Mouse (Mus musculus): Measurements from ENCODE around the gene Slc25a45. TPM values are rescaled to one million over a fixed set of nuclear protein-coding genes. Genes with fewer than 3 reads are reported as not detected.

Slc25a45 gene
- polyA plus RNA-seq, 1 experiment from 2014 or later = 2.3 TPM

DNA sequence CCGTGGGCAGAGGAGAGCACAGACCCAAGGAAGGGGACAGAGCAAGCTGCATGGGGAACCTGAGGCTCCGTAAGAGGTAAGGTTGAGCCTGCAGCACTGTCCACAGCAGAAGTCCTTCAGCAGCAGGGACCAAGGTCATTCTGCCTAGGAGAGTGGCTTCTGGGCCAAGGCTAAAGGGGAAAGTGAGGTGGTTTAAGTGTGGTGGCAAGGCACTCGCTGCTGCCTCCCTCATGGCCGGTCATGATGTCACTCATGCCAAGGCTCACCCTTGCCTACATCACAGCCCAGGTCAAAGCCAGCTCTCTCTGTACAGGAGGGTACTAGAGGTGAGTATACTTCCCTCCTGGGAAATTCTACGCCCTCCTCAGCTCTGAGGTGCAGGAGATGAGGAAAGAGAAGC is 13.8 kb upstream of the Slc25a45 start:
- 0 out of 2 replicates have a peak, but pooled peaks cover 3% of the 10 kb centered on the region for H3K9me3 ChIP-seq (replicated peaks; ENCODE audit: control insufficient read depth, low read length)
- WGBS (ENCODE audit: insufficient replicate concordance) = 91% methylated on average over 5 of the region's 5 CpGs
- no peak overlapping the region for H3K4me2 ChIP-seq
- peaks cover 44% of the 10 kb centered on the region for H3K36me3 ChIP-seq (ENCODE audit: control insufficient read depth, insufficient read depth, low read length)
- no peaks in the 10 kb centered on the region for H3K27me3 ChIP-seq (ENCODE audit: control insufficient read depth, insufficient read depth, low read length)
- no peak overlapping the region for H3K4me3 ChIP-seq (ENCODE audit: low read depth, low read length)
- H3K4me1 ChIP-seq (ENCODE audit: control insufficient read depth, insufficient read depth, low read length) = peaks cover 5% of the 10 kb centered on the region; the same call in 1 of the 2 replicates
- no peak overlapping the region for H3K27ac ChIP-seq (ENCODE audit: low read depth, low read length)
- no peak for ATAC-seq (replicated peaks; ENCODE audit: insufficient number of reproducible peaks, low FRiP score, low TSS enrichment)
- no peak overlapping the region for H3K9ac ChIP-seq (ENCODE audit: low read depth, low read length)

DNA sequence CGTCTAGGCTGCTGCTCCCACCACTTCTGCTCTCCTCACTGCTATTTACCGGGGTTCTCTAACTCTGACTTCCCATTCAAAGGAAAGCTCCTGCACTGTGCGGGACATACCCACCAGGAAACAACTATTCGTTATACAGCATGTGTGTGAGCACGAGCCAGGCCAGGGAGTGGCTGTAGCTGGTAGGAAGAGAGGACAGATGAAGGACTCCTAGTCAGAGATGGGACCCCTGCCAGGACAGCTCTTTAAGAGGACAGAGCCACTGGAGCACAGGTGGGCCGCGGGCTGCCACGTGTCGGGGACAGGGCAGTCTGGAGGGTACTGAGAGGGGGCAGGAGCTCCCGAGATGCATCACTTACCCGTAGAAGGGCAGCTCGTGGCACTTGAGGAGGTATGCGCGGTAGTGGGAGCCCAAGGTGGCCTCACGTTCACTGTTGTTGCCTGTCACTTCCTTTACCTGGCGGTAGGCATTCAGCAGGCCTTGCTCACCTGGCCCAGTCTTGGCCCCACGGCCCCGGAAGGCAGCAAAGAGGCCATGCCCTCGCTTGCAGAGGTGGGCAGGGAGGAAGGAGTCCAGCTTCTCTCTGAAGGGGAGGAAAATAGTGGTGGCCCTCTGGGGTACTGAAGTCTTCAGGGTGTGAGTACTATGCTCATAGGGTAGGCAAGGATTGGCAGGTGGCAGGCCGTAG is 12.8 kb upstream of the Slc25a45 start:
- no peak for ATAC-seq (replicated peaks; ENCODE audit: insufficient number of reproducible peaks, low FRiP score, low TSS enrichment)
- 91% methylated on average over 20 of the region's 20 CpGs for WGBS (ENCODE audit: insufficient replicate concordance)
- peaks cover 45% of the 10 kb centered on the region for H3K36me3 ChIP-seq (ENCODE audit: control insufficient read depth, insufficient read depth, low read length)

DNA sequence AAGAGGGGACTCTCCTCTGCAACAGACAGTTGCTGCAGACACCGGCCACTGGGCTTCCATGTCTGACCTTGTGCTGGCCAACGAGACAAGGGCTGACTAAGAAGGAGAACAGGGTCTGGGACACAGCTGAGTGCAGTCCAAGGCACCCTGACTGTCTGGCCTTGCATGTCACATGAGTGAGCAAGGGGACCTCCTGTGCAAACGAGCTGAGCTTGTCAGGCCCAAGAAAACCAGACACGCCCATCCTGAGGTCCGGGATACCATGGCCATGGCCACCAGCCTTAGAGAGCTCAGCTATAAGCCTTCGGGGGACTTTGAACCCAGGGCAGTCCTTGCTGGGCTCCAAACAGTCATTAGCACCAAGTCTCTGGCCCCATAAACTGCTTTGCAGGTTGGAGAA is 9.5 kb upstream of the Slc25a45 start:
- Histone ChIP-seq H3K4me2 (no peak overlapping the region), H3K27me3 (ENCODE audit: control insufficient read depth, insufficient read depth, low read length) (no peaks in the 10 kb centered on the region), H3K4me3 (ENCODE audit: low read depth, low read length) (no peak overlapping the region), H3K36me3 (ENCODE audit: control insufficient read depth, insufficient read depth, low read length) (peaks cover 24% of the 10 kb centered on the region), H3K27ac (ENCODE audit: low read depth, low read length) (no peak overlapping the region), H3K9ac (ENCODE audit: low read depth, low read length) (peak overlapping the region; percentile 39; the same call in 1 of the 2 replicates), H3K4me1 (ENCODE audit: control insufficient read depth, insufficient read depth, low read length) (peaks cover 29% of the 10 kb centered on the region), H3K9me3 (replicated peaks; ENCODE audit: control insufficient read depth, low read length) (no peaks in the 10 kb centered on the region)
- no peak for ATAC-seq (replicated peaks; ENCODE audit: insufficient number of reproducible peaks, low FRiP score, low TSS enrichment)
- 82% methylated on average over 6 of the region's 6 CpGs for WGBS (ENCODE audit: insufficient replicate concordance)

More for the DNA sequence above, 12.8 kb upstream of the Slc25a45 start:
- no peak overlapping the region for H3K9ac ChIP-seq (ENCODE audit: low read depth, low read length)
- 0 out of 2 replicates have a peak, but pooled peaks cover 3% of the 10 kb centered on the region for H3K9me3 ChIP-seq (replicated peaks; ENCODE audit: control insufficient read depth, low read length)
- no peak overlapping the region for H3K4me3 ChIP-seq (ENCODE audit: low read depth, low read length)
- peaks cover 5% of the 10 kb centered on the region; the same call in 1 of the 2 replicates for H3K4me1 ChIP-seq (ENCODE audit: control insufficient read depth, insufficient read depth, low read length)
- H3K27me3 ChIP-seq (ENCODE audit: control insufficient read depth, insufficient read depth, low read length) = no peaks in the 10 kb centered on the region
- no peak overlapping the region for H3K27ac ChIP-seq (ENCODE audit: low read depth, low read length)
- no peak overlapping the region for H3K4me2 ChIP-seq

GRCm38 (mm10) chr19:5871273-5871672 is 6.3 kb upstream of the Slc25a45 start:
- WGBS (ENCODE audit: insufficient replicate concordance) = under 1% methylated on average over 7 of the region's 7 CpGs
- no peak overlapping the region; the same call in 1 of the 2 replicates for H3K4me3 ChIP-seq (ENCODE audit: low read depth, low read length)
- ATAC-seq (replicated peaks; ENCODE audit: insufficient number of reproducible peaks, low FRiP score, low TSS enrichment) = peak; percentile 69
- H3K27me3 ChIP-seq (ENCODE audit: control insufficient read depth, insufficient read depth, low read length) = no peaks in the 10 kb centered on the region
- peak overlapping the region; percentile 51 for H3K4me2 ChIP-seq
- H3K36me3 ChIP-seq (ENCODE audit: control insufficient read depth, insufficient read depth, low read length) = peaks cover 15% of the 10 kb centered on the region; the same call in 1 of the 2 replicates
- H3K4me1 ChIP-seq (ENCODE audit: control insufficient read depth, insufficient read depth, low read length) = peaks cover 38% of the 10 kb centered on the region
- no peaks in the 10 kb centered on the region for H3K9me3 ChIP-seq (replicated peaks; ENCODE audit: control insufficient read depth, low read length)
- peak overlapping the region; percentile 91 for H3K27ac ChIP-seq (ENCODE audit: low read depth, low read length)
- H3K9ac ChIP-seq (ENCODE audit: low read depth, low read length) = peak overlapping the region; percentile 68

GRCm38 (mm10) chr19:5871683-5872082 is 5.9 kb upstream of the Slc25a45 start:
- H3K9me3 ChIP-seq (replicated peaks; ENCODE audit: control insufficient read depth, low read length) = no peaks in the 10 kb centered on the region
- H3K4me2 ChIP-seq = peak overlapping the region; percentile 51
- ATAC-seq (replicated peaks; ENCODE audit: insufficient number of reproducible peaks, low FRiP score, low TSS enrichment) = no peak; the same call in 1 of the 2 replicates
- peak overlapping the region; percentile 68 for H3K9ac ChIP-seq (ENCODE audit: low read depth, low read length)
- no peak overlapping the region for H3K4me3 ChIP-seq (ENCODE audit: low read depth, low read length)
- peak overlapping the region; percentile 91 for H3K27ac ChIP-seq (ENCODE audit: low read depth, low read length)
- H3K36me3 ChIP-seq (ENCODE audit: control insufficient read depth, insufficient read depth, low read length) = peaks cover 15% of the 10 kb centered on the region; the same call in 1 of the 2 replicates
- no peaks in the 10 kb centered on the region for H3K27me3 ChIP-seq (ENCODE audit: control insufficient read depth, insufficient read depth, low read length)
- peaks cover 38% of the 10 kb centered on the region for H3K4me1 ChIP-seq (ENCODE audit: control insufficient read depth, insufficient read depth, low read length)
- WGBS (ENCODE audit: insufficient replicate concordance) = 38% methylated on average over 6 of the region's 6 CpGs

GRCm38 (mm10) chr19:5872528-5872927 is 5.1 kb upstream of the Slc25a45 start:
- no peaks in the 10 kb centered on the region for H3K27me3 ChIP-seq (ENCODE audit: control insufficient read depth, insufficient read depth, low read length)
- peaks cover 14% of the 10 kb centered on the region; the same call in 1 of the 2 replicates for H3K36me3 ChIP-seq (ENCODE audit: control insufficient read depth, insufficient read depth, low read length)
- peak overlapping the region; percentile 17 for H3K4me2 ChIP-seq
- H3K27ac ChIP-seq (ENCODE audit: low read depth, low read length) = no peak overlapping the region
- peaks cover 38% of the 10 kb centered on the region for H3K4me1 ChIP-seq (ENCODE audit: control insufficient read depth, insufficient read depth, low read length)
- no peak for ATAC-seq (replicated peaks; ENCODE audit: insufficient number of reproducible peaks, low FRiP score, low TSS enrichment)
- H3K9me3 ChIP-seq (replicated peaks; ENCODE audit: control insufficient read depth, low read length) = no peaks in the 10 kb centered on the region
- no peak overlapping the region for H3K4me3 ChIP-seq (ENCODE audit: low read depth, low read length)
- WGBS (ENCODE audit: insufficient replicate concordance) = 90% methylated on average over 4 of the region's 4 CpGs
- no peak overlapping the region for H3K9ac ChIP-seq (ENCODE audit: low read depth, low read length)

DNA sequence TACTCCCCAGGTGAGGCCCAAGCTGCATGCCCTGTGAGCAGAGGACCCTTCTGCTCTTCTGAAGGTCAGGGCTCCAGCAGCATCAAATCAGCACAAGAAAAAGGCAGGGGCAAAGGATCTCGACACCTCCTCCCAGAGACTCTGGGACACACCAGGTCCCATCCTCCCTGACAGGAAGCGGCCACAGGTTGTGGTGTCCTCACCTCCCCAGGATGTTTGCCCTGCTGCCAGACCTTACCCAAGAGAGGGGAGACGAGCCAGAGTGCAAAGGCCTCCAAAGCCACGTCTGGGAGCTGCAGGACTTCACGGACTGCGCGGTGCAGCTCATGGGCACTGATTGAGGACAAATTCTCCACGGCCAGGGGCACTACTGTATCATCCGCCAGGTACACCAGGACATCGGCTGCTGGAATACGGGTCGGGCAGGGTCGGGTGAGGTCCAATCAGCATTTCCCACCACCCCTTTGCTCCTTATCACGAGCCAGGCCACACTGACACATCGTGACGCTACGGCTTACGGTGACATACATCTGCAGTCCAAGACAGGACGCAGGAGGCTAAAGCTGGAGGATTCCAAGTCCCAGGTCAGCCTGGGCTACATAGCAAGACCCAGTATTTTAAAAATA is 4.6 kb upstream of the Slc25a45 start:
- no peak overlapping the region for H3K9ac ChIP-seq (ENCODE audit: low read depth, low read length)
- no peaks in the 10 kb centered on the region for H3K9me3 ChIP-seq (replicated peaks; ENCODE audit: control insufficient read depth, low read length)
- H3K27ac ChIP-seq (ENCODE audit: low read depth, low read length) = no peak overlapping the region
- H3K4me3 ChIP-seq (ENCODE audit: low read depth, low read length) = 0 out of 2 replicates have a peak overlapping the region, but pooled peaks have one; percentile 3
- 68% methylated on average over 19 of the region's 19 CpGs for whole genome bisulfite sequencing (ENCODE audit: insufficient replicate concordance)
- no peaks in the 10 kb centered on the region for H3K27me3 ChIP-seq (ENCODE audit: control insufficient read depth, insufficient read depth, low read length)
- H3K4me2 ChIP-seq = peak overlapping the region; percentile 17
- ATAC-seq (replicated peaks; ENCODE audit: insufficient number of reproducible peaks, low FRiP score, low TSS enrichment) = no peak
- H3K4me1 ChIP-seq (ENCODE audit: control insufficient read depth, insufficient read depth, low read length) = peaks cover 38% of the 10 kb centered on the region
- peaks cover 10% of the 10 kb centered on the region; the same call in 1 of the 2 replicates for H3K36me3 ChIP-seq (ENCODE audit: control insufficient read depth, insufficient read depth, low read length)

DNA sequence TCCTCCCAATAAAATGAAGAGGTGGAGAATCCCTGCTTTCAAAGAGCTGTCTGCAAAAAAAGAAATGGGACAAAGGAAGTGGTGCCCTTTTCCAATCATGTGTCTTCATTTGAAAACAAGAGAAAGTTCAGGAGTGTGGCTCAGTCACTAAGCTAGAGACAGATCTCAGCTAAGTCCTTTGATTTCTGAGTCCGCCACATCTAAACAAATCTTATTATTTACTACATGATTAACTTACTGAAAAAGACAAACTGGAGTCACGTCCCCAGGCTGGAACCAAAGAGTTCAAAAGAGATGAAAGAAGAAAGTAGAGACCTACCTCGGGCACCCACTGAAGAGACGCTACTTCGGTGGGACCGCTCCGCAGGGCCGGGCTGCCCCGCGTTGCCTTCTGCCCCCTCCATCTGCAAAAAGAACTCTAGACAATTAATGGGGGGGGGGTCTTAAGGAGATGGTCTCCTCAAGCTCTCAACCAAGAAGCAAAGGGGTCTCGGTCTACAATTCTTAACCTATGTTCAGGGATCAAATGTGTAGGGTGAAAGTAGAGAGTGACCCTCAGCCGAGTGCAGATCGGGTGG is 3.1 kb upstream of the Slc25a45 start:
- Histone ChIP-seq H3K27ac (ENCODE audit: low read depth, low read length) (no peak overlapping the region), H3K9me3 (replicated peaks; ENCODE audit: control insufficient read depth, low read length) (no peaks in the 10 kb centered on the region), H3K9ac (ENCODE audit: low read depth, low read length) (peak overlapping the region; percentile 89), H3K27me3 (ENCODE audit: control insufficient read depth, insufficient read depth, low read length) (no peaks in the 10 kb centered on the region), H3K4me2 (peak overlapping the region; percentile 81), H3K4me1 (ENCODE audit: control insufficient read depth, insufficient read depth, low read length) (peaks cover 38% of the 10 kb centered on the region), H3K36me3 (ENCODE audit: control insufficient read depth, insufficient read depth, low read length) (peaks cover 4% of the 10 kb centered on the region; the same call in 1 of the 2 replicates), H3K4me3 (ENCODE audit: low read depth, low read length) (peak overlapping the region; percentile 76)
- no peak for ATAC-seq (replicated peaks; ENCODE audit: insufficient number of reproducible peaks, low FRiP score, low TSS enrichment)
- WGBS (ENCODE audit: insufficient replicate concordance) = 11% methylated on average over 13 of the region's 13 CpGs

Data from heart, embryonic 11.5 days (tissue).